Mouse (Mus musculus): ENCODE results near the gene Pdia3.
"Not testable (repeated sequence)": the region's sequence is repeated elsewhere in the genome, so short reads cannot be mapped to it uniquely, and the experiment has no call there.

Gene Pdia3

DNA sequence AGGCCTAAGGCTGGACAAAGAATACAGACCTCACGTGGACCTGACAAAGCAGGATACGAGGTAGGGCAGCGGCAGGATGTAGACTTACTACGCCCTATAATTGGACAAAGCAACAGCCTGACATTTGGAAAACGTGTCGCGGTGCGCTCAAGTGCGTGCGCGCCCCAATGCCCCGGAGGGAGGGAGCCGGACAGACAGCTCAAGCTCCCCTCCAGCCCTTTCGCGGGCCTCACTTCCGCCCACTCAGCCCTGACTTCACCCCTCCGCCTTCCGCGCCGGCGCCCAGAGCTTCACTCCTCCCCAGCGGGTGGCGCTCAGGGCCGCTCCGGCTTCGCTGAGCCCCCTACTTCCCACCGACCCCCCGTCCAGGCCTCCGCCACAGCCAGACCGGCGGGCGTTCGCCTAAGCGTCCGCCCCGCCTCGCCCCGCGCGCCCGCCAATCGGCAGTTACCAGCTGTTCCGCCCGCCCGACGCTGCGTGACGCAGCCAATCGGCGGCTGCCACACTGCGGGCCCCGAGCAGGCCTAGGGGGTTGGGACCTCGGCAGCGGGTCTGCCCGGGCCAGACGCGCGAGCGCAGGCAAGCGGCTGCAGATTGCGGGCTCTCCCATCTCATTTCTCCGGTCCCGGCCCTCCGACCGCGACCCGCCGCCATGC, at the start of gene Pdia3, which contains the start of gene Catsper2:
TSS of gene Pdia3 (plus strand) at position 389 of the 656 bp plus-strand sequence.
TSS of gene Catsper2 (minus strand) at position 406 of the 656 bp plus-strand sequence.
- DNase-seq (ENCODE audit: low read depth) = peak; percentile 91

DNA sequence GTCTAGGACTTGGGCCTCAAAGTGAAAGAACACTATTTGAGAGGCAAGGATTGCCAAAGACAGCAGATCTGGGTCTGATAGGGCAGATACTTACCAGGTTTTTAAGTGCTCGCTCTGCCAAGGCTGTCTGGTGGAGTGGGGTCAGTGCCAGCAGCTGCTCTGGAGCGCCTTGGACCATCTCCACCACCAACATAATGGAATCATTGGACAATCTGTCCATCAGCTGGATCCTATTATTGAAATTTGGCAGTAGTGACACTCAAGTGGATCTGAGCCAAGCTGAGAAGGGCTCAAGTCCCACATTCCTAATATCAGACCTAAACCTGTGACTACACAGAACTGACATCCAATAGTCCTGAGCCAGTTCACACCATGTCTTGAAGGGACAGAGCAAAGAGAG, 44.7 kb upstream of the Pdia3 start:
- no peak for DNase-seq (ENCODE audit: low read depth)

DNA sequence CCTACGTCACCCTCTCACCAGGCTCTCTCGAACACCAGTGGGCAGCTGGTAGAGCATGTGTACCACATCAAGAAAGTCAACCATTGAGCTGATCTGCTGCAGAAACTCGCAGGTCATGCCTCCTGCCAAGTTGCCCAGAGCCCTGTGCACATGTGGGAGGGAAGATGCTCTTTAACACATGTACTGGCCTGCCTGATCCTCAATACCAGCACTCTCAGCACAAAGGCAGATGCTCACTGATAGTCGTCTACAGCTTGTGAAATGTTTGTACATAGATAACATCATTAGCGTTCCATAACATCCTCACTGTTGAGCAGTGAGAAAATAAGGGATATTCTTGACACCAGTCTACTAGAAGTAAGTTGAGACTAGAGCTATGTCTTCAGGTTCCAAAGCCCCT, 42.7 kb upstream of the Pdia3 start:
- no peak for DNase-seq (ENCODE audit: low read depth)

DNA sequence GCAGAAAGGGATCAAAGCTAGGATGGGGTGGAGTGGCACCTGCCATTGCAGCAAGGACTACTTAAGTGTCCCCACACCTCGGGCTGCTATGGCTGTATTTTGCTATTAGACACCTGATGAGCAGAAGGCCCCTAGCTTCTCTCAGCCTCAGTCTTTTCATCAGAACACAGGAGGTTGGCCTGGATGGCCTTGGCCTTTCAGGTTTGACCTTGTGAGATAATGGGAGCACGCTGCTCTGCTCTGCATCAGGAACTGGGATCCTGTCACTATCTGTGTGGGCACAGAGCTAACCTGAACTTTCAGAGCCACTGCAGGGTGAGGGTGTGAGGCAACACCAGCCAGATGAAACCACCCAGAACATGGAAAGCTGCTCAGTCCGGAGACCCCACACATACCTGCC, 41.3 kb upstream of the Pdia3 start:
- no peak for DNase-seq (ENCODE audit: low read depth)

DNA sequence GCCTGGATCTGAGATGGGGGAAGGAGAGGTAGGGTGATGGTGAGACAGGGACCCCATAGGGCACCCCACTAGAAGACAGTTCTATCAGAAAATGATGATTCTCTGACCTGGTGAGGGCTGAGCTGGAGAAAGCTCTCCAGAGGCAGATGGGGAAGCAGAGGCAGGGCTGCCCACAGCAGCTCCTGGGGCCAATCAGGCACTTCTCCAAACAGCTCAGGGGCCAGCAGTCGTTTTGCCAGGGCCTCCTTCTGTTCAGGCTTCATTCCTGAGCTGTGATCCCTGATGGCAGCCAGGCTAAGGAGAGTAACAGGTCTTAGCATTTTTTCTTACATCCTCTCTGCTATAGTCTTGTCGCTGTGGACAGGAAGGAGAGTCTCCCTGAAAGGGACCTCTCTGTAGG, 38.8 kb upstream of the Pdia3 start:
- DNase-seq (ENCODE audit: low read depth) = no peak

DNA sequence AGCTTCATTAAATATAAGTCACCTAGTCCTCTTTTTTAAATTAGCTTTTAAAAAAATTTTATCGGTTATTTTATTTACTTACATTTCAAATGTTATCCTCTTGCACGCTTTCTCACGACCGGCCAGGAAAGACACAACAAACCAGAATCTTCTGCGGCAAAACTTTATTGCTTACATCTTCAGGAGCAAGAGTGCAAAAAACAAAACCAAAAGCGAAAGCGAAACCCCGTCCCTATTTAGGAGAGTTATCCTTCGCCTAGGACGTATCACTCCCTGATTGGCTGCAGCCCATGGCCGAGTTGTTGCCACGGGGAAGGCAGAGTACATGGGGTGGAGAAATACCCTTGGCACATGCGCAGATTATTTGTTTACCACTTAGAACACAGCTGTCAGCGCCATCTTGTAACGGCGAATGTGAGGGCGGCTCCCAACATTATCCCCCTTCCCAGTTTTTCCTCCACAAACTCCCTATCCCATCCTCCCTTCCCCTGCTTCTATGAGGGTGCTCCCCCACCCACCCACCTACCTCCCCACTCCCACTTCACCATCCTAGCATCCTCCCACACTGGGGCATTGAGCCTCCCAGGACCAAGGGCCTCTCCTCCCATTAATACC, 26.5 kb upstream of the Pdia3 start, which contains the start of gene Strc:
TSS of gene Strc (minus strand) at position 208 of the 615 bp plus-strand sequence.
- not testable (repeated sequence) for DNase-seq (ENCODE audit: low read depth)

DNA sequence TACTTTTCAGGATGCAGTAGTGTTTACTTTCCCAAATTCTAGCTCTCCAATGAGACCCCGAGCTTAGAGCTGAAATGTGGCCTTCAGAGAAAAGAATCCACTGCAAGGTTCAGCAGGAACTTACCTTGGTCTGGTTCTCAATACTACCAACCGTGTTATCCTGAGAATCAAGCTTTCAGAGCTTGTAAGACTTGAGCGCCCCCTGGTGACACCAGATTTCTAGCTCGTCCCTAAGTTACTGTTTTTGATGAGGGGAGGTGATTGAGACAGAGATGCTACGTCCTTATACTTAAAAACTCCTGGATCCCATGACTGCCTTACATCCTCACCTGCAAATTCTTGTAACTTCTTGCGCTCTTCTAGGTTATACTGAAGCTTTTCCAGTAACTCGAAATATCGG, 17.0 kb upstream of the Pdia3 start:
- peak; percentile 87 for DNase-seq (ENCODE audit: low read depth)

DNA sequence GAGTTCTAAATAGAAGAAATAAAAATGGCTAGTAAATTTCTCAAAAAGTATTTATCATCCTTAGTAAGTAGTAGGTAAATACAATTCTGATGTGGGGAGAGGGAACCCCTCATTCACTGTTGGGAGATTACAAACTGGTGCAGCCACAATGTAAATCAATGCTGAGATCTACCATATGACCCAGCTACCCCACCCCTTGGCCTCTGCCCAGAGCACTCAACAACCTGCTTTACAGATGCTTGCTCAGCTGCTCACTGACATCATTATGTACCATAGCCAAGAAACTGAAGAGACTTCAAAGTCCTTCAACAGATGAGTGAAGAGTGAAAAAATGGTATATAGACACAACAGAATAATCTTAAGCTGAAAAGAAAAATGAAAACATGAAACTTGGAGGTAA, 10.3 kb upstream of the Pdia3 start:
- DNase-seq (ENCODE audit: low read depth) = no peak

DNA sequence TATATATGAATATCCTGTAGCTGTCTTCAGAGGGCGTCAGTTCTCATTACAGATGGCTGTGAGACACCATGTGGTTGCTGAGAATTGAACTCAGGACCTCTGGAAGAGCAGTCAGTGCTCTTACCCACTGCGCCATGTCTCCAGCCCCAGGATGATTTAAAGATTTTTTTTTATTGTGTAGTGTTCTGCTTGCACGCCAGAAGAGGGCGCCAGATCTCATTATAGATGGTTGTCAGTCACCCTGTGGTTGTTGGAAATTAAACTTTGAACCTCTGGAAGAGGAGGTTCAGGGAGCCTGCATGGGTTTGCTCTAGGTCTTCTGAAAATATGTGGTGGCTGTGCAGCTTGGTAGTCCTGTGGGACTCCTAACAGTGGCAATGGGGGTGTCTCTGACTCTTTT, 5.4 kb upstream of the Pdia3 start:
- peak; percentile 87 for DNase-seq (ENCODE audit: low read depth)

DNA sequence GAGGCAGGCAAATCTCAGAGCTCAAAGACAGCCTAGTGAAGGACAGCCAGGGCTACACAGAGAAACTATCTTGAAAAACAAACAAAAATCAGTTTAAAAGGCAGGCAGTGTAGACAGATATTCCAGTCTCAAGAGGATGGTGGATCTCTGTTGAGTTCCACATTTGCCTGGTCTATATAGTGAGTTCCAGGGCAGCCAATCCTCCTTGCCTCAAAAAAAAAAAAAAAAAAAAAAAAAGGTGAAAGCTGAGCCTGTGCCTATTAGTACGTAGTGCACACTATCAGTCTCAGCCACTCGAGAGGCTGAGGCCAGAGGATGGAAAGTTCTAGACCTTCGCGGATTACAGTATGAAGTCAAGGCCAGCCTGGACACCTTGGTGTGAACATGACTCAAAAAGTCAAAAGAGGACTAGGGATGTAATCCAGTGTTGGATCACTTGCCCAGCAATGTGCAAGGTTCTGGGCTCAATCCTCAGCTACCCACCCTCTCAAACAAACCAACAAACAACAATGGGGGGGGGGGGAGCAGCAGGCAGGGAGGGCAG, 660 bp upstream of the Pdia3 start:
- DNase-seq (ENCODE audit: low read depth) = no peak

DNA sequence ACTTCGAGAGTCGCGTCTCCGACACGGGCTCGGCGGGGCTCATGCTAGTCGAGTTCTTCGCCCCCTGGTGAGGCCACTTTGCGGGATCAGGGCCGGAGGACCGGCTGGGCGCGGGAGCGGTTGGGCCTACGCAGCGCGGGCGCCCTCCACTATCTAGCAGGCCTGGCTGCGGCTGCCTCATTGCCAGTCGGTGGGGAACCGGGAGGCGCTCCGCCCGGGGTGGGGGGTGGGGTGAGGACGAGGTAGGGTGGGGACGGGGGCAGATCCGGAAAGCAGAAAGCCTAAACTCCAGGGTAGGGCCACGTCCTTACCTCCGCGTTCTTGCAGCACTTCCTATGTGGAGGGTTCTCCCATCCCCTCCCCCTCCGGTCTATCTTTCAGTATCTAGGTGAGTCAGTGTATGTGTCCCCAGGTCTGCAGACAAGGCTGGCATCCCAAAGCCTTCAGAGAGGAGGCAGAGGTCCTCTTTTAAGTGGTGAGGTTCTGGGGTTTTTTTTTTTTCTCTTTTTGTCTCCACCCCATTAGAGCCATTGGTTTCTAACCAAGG, 637 bp downstream of the Pdia3 start:
- peak; percentile 70 for DNase-seq (ENCODE audit: low read depth)

DNA sequence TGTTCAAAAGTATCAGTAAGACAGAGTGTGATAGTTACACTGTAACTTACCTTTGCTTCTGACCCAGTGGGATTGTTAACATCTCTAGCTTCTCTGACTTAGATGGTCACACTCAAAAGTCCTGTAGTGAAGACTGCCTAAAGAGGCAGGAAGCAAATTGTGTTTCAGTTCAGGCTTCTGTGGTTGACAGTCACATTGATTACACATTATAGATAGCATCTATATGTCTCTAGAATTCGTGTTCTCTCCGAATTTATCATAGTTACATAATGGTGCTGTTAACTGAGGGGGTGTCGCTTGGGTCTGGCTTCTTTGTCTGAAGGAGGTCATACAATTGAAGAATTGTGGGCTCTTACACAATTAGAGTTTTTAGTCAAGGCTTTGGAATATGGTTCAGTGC, 1.5 kb downstream of the Pdia3 start:
- DNase-seq (ENCODE audit: low read depth) = peak; percentile 30

DNA sequence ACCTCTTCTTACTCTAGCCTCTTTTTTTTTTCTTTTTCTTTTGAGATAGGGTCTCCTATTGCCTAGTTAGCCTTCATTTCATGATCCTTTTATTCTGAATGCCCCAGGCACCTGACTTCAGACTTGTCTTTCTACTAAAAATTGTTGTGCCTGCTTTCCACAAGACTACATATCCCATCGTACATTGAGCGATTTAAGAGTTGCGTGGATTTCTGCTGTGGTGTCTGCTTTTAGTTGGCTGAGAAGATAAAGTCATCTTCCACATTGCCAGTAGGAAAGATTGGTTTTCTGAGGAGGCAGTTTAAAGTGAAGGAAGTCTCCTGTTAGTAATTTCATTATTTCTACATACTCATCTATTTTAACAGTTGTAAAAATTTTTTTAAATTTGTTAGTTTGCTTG, 2.0 kb downstream of the Pdia3 start:
- DNase-seq (ENCODE audit: low read depth) = peak; percentile 6

DNA sequence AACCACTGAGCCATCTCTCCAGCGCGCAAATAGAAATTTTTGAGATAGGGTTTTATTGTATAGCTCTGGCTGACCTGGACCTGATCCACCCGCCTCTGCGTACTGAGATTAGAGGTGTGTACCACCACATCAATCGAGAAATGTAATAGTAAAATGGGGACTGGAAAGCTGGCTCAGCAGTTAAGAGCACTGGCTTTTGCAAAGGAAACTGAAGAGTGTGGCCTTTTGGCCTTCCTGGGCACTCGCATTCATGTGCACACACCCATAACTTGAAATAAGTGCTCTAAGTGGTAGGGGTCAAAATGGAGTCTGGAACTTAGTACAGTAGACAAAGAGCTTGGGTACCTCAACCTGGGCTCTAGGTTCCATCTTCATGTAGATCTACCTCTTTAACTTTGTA, 2.8 kb downstream of the Pdia3 start:
- peak; percentile 39 for DNase-seq (ENCODE audit: low read depth)

DNA sequence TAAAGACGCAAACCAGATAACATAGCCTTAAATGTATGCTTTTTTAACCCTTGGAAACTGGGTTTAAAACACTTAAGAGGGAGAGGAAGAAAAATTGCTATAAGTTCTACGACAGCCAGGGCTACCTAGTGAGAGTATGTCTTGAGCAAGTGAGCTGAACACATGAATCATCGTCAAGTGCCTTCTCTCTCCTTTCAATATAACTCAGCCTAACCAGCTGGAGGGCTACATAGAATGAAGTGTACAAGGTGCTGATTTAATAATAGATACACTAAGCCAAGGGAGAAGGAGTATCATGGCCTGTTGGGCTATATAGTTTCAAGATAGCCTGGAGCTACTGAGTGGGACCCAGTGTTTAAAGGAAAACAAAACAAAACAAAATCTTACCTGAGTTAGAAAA, 4.9 kb downstream of the Pdia3 start:
- DNase-seq (ENCODE audit: low read depth) = no peak

DNA sequence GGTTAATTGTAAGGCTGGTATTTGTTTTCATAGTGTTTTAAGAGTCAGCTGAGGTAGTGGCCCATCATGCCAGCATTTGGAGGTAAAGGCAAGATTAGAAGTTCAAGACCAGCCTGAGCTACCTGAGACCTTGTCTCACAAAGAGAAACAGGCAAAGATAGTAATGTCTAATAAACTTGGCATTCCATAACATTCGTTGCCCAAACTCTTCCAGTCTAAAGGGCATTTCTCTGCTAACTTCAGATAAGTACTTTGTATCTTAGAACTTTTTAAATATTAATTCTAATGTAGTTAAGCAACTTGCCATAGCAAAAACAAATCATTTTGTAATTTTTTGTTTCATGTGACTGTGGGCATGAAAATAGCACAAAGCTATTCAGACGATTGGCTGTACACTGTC, 9.6 kb downstream of the Pdia3 start:
- DNase-seq (ENCODE audit: low read depth) = no peak

DNA sequence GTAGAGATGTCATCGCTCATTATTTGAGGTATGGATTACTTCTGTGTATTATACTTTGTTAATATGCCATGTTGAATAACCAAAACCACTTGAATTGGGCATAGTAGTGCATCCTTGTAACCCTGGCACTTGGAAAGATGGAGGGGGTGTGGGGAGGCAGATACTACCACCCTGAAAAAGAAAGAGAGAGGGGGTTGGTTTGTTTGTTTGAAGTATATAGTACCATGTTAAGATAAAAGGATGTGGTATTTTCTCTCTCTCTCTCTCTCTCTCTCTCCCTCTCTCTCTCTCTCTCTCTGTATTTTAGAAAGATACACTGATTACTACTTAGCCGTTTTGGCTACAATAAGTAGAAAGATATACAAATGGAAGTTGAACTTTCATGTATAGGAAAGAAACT, 12.3 kb downstream of the Pdia3 start:
- DNase-seq (ENCODE audit: low read depth) = no peak

DNA sequence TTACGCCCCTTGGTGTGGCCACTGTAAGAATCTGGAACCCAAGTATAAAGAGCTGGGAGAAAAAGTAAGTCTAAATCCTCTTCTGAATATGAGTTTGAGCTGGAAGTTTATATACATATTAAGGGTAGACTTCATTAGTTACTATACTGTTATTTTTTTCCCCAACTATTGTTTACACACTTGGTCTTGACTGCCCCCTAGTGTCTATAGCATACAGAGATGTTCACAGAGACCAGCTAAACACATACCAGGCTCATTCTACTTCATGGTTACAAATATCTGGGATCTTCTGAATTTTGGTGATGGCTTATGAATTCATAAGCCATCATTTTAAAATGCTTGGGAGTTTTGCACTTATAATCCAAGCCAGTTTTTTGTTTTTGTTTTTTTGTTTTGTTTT, 21.3 kb downstream of the Pdia3 start:
- peak; percentile 79 for DNase-seq (ENCODE audit: low read depth)

DNA sequence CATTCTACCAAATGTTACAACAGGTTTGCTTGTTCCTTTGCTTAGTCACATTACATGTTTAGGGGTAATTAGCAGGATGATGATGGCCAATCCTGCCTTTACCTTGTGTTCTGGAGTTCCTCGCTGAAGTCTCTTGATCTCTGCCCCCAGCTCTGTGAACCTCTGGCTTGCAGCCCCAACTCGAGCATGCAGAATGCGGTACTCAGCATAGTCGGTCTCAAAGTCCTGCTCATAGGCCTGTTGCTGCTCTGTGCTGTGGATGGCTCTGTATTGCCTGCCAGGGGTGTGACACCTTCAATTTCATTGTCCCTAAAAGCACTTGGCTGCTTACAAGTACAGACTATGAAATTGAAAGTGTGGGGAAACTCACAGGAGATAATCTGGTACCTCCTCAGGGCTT, 26.2 kb downstream of the Pdia3 start:
- DNase-seq (ENCODE audit: low read depth) = no peak

DNA sequence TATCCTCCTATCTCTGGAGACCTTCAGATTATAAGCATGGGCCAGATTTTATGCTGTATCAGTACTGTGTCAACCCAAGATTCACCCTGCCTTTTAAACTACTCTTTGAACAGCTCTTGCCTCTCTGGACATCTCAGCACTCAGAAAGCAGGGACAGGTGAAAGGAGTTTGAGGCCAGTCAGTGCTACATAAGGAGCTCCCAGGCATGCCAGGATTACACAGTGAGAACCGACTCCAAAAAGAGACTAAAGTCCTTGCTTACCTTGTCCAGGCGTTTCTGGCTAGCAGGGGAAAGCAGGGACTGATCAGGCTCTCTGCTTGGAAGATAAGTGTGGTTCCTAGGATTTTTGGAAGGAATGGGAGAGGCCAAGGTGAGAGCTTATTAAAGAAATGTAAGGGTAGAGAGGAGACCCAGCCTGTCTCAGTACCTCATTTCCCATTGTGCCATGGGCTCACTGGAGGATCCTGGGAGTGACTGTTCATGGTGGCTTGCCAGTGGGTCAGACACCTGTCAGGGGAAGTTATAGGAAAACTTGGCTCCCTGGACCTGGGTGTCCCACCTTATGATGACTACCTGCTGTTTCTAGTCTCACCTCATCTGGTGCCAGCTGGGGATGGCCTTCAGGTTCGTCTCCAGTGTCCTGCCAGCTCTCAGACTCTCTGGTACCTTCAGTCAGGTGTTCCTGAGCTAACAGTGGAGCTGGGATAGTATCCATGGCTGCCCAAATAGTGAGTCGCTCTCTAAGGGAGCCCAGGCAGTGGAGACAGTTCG, 27.4 kb downstream of the Pdia3 start:
- no peak for DNase-seq (ENCODE audit: low read depth)

DNA sequence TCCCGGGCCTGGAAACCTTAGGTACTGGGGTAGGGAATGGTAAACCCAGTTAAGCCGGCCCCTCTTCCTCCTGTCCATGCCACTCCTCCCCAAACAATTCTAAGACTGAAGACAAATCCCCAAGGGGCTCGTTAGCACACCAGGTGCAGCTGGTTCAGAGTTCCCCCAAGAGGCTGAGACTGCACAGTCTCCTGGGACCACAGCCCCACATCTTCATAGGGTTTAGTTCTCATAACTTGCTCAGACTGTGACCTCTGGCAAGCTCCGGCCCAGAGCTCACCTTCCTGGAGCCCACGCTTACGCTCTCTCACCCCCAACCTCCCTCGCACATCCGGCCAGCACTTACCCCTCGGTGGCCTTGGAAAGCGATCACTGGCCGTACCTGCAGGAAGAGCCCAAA, 28.2 kb downstream of the Pdia3 start:
- no peak for DNase-seq (ENCODE audit: low read depth)

DNA sequence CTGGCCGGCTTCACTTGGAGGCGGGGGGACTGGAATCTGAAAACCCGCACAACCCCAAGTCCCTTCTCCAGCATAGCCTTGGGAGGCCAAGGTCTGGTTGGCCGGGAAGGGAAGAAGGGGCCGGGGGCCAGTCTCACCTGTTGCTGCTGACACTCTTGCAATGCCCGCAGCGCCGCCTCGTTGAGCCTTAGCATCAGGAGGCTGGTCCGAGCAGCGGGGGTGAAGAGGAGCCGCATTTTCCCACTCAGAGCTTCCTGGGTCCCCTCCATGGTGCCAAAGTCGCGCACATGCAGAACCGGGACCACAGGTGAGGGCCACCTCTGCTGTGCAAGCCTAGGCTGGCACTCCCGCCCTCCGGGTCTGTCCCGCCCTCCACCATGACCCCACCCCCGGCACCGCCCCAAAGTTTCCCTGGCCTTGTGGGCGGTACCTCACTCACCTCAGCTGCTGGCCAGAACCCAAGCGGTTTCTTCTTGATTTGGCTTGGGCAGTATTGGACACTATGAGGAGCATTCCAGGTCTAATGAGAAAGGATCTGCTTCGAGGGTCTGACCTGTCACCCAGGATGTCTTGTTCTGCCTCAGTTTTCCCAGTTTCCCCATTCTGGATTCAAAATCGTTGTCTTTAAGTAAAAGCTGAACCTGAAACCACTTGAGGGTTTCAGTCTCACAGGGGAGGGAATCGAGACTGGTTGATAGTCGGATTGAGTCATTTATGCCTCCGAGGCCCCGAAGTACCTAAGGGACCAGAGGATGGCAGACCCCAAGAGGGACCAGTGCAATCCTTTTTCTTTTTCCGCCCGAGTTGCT, 28.9 kb downstream of the Pdia3 start:
- DNase-seq (ENCODE audit: low read depth) = peak; percentile 84

All from naive thymus-derived CD4-positive, alpha-beta T cell, adult 2 months (primary cell).